Mouse (Mus musculus): ENCODE results near the gene Gipr. TPM values are rescaled to one million over a fixed set of nuclear protein-coding genes. Genes with fewer than 3 reads are reported as not detected.

Gipr gene
- polyA plus RNA-seq, 1 experiment from 2014 or later, result 51.5 TPM

- Histone ChIP-seq H3K27me3 (ENCODE audit: control insufficient read depth, insufficient read depth, low read length) (no peaks in the 10 kb centered on the region), H3K9ac (ENCODE audit: low read length) (no peak overlapping the region), H3K4me1 (ENCODE audit: control insufficient read depth in 2 of 2, insufficient read depth in 2 of 2, low read length in 2 of 2) (no peaks in the 10 kb centered on the region), H3K27ac (replicated peaks in 1 of 2; ENCODE audit: control insufficient read depth in 1 of 2, insufficient read depth in 1 of 2, low read depth in 2 of 2, low read length in 2 of 2) (no peak overlapping the region), H3K9me3 (ENCODE audit: control insufficient read depth, low read length) (peaks cover 4% of the 10 kb centered on the region; the same call in 1 of the 2 replicates), H3K4me3 (ENCODE audit: control insufficient read depth in 1 of 2, insufficient read depth in 1 of 2, low read depth in 1 of 2, low read length in 2 of 2) (no peak overlapping the region), H3K4me2 (ENCODE audit: low read length) (no peak overlapping the region), H3K36me3 (ENCODE audit: control insufficient read depth, insufficient read depth, low read length) (peaks cover 77% of the 10 kb centered on the region)
- over 99% methylated on average over 4 of the region's 4 CpGs for WGBS
- no peak for ATAC-seq (ENCODE audit: insufficient number of reproducible peaks, insufficient read depth, low FRiP score, low read depth)
Measured at GRCm38 (mm10) chr7:19194676-19195075, 28.7 kb upstream of the Gipr start.

GRCm38 (mm10) chr7:19184758-19185157, 18.8 kb upstream of the Gipr start:
- Histone ChIP-seq H3K27me3 (ENCODE audit: control insufficient read depth, insufficient read depth, low read length) (peaks cover 4% of the 10 kb centered on the region), H3K36me3 (ENCODE audit: control insufficient read depth, insufficient read depth, low read length) (peaks cover 36% of the 10 kb centered on the region), H3K9ac (ENCODE audit: low read length) (peak overlapping the region; percentile 39; the same call in 1 of the 2 replicates), H3K27ac (replicated peaks in 1 of 2; ENCODE audit: control insufficient read depth in 1 of 2, insufficient read depth in 1 of 2, low read depth in 2 of 2, low read length in 2 of 2) (peak overlapping the region; percentile 59 to 80), H3K9me3 (ENCODE audit: control insufficient read depth, low read length) (no peaks in the 10 kb centered on the region), H3K4me2 (ENCODE audit: low read length) (peak overlapping the region; percentile 31), H3K4me1 (ENCODE audit: control insufficient read depth in 2 of 2, insufficient read depth in 2 of 2, low read length in 2 of 2) (peaks cover 11 to 23% of the 10 kb centered on the region in 2 experiments), H3K4me3 (ENCODE audit: control insufficient read depth in 1 of 2, insufficient read depth in 1 of 2, low read depth in 1 of 2, low read length in 2 of 2) (no peak overlapping the region)
- ATAC-seq (ENCODE audit: insufficient number of reproducible peaks, insufficient read depth, low FRiP score, low read depth), result no peak
- 40% methylated on average over 6 of the region's 6 CpGs for WGBS

DNA sequence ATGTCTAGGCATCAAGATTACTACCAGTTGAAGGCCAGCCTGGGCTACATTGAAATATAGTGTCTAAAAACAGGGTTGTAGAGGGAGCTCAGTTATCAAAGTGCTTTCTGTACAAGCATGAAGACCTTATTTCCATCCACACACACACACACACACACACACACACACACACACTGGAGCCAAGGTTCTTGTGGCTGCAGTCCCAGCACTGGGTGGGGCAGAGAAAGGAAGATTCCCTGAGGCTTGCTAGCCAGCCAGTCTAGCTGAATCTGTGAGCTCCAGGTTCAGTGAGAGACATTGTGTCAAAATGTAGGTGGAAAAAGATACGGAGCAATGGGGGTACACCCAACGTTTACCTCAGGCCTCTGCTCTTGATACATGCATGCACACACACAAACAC, 18.3 kb upstream of the Gipr start:
- WGBS, result 54% methylated on average over 2 of the region's 2 CpGs
- H3K9ac ChIP-seq (ENCODE audit: low read length), result peak overlapping the region; percentile 39; the same call in 1 of the 2 replicates

GRCm38 (mm10) chr7:19180862-19181429, 15.0 kb upstream of the Gipr start:
- Histone ChIP-seq H3K9me3 (ENCODE audit: control insufficient read depth, low read length) (peaks cover 3% of the 10 kb centered on the region; the same call in 1 of the 2 replicates), H3K9ac (ENCODE audit: low read length) (peak overlapping the region; percentile 80), H3K27me3 (ENCODE audit: control insufficient read depth, insufficient read depth, low read length) (peaks cover 37% of the 10 kb centered on the region), H3K4me3 (ENCODE audit: control insufficient read depth in 1 of 2, insufficient read depth in 1 of 2, low read depth in 1 of 2, low read length in 2 of 2) (peak overlapping the region; percentile 57 to 89), H3K36me3 (ENCODE audit: control insufficient read depth, insufficient read depth, low read length) (peaks cover 7% of the 10 kb centered on the region), H3K27ac (replicated peaks in 1 of 2; ENCODE audit: control insufficient read depth in 1 of 2, insufficient read depth in 1 of 2, low read depth in 2 of 2, low read length in 2 of 2) (peak overlapping the region; percentile 25 to 28; a peak in 1 of 4 replicates), H3K4me1 (ENCODE audit: control insufficient read depth in 2 of 2, insufficient read depth in 2 of 2, low read length in 2 of 2) (peaks cover 14 to 33% of the 10 kb centered on the region in 2 experiments), H3K4me2 (ENCODE audit: low read length) (peak overlapping the region; percentile 80)
- WGBS, result 1% methylated on average over 26 of the region's 27 CpGs
- peak; percentile 57; the same call in 1 of the 2 replicates for ATAC-seq (ENCODE audit: insufficient number of reproducible peaks, insufficient read depth, low FRiP score, low read depth)

More for the DNA sequence above, 18.3 kb upstream of the Gipr start:
- no peaks in the 10 kb centered on the region for H3K9me3 ChIP-seq (ENCODE audit: control insufficient read depth, low read length)
- H3K4me1 ChIP-seq (ENCODE audit: control insufficient read depth in 2 of 2, insufficient read depth in 2 of 2, low read length in 2 of 2), result peaks cover 13 to 26% of the 10 kb centered on the region in 2 experiments
- H3K27ac ChIP-seq (replicated peaks in 1 of 2; ENCODE audit: control insufficient read depth in 1 of 2, insufficient read depth in 1 of 2, low read depth in 2 of 2, low read length in 2 of 2), result peak overlapping the region; percentile 59 to 80
- H3K4me2 ChIP-seq (ENCODE audit: low read length), result peak overlapping the region; percentile 31; the same call in 1 of the 2 replicates
- peaks cover 9% of the 10 kb centered on the region for H3K27me3 ChIP-seq (ENCODE audit: control insufficient read depth, insufficient read depth, low read length)
- H3K4me3 ChIP-seq (ENCODE audit: control insufficient read depth in 1 of 2, insufficient read depth in 1 of 2, low read depth in 1 of 2, low read length in 2 of 2), result no peak overlapping the region
- no peak for ATAC-seq (ENCODE audit: insufficient number of reproducible peaks, insufficient read depth, low FRiP score, low read depth)
- peaks cover 36% of the 10 kb centered on the region for H3K36me3 ChIP-seq (ENCODE audit: control insufficient read depth, insufficient read depth, low read length)

GRCm38 (mm10) chr7:19179936-19180335, 14.0 kb upstream of the Gipr start:
- no peak overlapping the region; the same call in 1 of the 2 replicates for H3K4me2 ChIP-seq (ENCODE audit: low read length)
- 41% methylated on average over 6 of the region's 6 CpGs for whole genome bisulfite sequencing
- no peak overlapping the region for H3K27ac ChIP-seq (replicated peaks in 1 of 2; ENCODE audit: control insufficient read depth in 1 of 2, insufficient read depth in 1 of 2, low read depth in 2 of 2, low read length in 2 of 2)
- H3K4me3 ChIP-seq (ENCODE audit: control insufficient read depth in 1 of 2, insufficient read depth in 1 of 2, low read depth in 1 of 2, low read length in 2 of 2), result no peak overlapping the region
- H3K9ac ChIP-seq (ENCODE audit: low read length), result no peak overlapping the region
- no peaks in the 10 kb centered on the region; the same call in 1 of the 2 replicates for H3K36me3 ChIP-seq (ENCODE audit: control insufficient read depth, insufficient read depth, low read length)
- peaks cover 3% of the 10 kb centered on the region; the same call in 1 of the 2 replicates for H3K9me3 ChIP-seq (ENCODE audit: control insufficient read depth, low read length)
- H3K27me3 ChIP-seq (ENCODE audit: control insufficient read depth, insufficient read depth, low read length), result peaks cover 44% of the 10 kb centered on the region
- peaks cover 11 to 27% of the 10 kb centered on the region in 2 experiments for H3K4me1 ChIP-seq (ENCODE audit: control insufficient read depth in 2 of 2, insufficient read depth in 2 of 2, low read length in 2 of 2)
- ATAC-seq (ENCODE audit: insufficient number of reproducible peaks, insufficient read depth, low FRiP score, low read depth), result no peak

DNA sequence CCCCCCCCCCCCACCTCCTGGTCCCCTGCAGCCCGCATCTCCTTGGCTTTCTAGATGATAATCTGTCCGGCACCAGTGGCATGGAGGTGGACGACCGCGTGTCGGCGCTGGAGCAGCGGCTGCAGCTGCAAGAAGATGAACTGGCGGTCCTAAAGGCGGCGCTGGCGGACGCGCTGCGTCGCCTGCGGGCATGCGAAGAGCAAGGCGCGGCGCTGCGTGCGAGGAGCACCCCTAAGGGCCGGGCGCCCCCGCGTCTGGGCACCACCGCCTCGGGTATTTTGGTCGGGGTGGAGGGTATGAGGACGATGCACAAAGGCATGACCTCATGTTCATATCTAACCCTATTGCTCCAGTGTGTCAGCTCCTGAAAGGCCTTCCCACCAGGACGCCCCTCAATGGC, 13.2 kb upstream of the Gipr start:
- peaks cover 4 to 20% of the 10 kb centered on the region in 2 experiments; a peak in 3 of 4 replicates for H3K4me1 ChIP-seq (ENCODE audit: control insufficient read depth in 2 of 2, insufficient read depth in 2 of 2, low read length in 2 of 2)
- H3K4me2 ChIP-seq (ENCODE audit: low read length), result peak overlapping the region; percentile 53
- no peak for ATAC-seq (ENCODE audit: insufficient number of reproducible peaks, insufficient read depth, low FRiP score, low read depth)
- peak overlapping the region in 1 of 2 experiments; percentile 5; a peak in 1 of 4 replicates for H3K4me3 ChIP-seq (ENCODE audit: control insufficient read depth in 1 of 2, insufficient read depth in 1 of 2, low read depth in 1 of 2, low read length in 2 of 2)
- H3K27ac ChIP-seq (replicated peaks in 1 of 2; ENCODE audit: control insufficient read depth in 1 of 2, insufficient read depth in 1 of 2, low read depth in 2 of 2, low read length in 2 of 2), result no peak overlapping the region
- peaks cover 3% of the 10 kb centered on the region; the same call in 1 of the 2 replicates for H3K9me3 ChIP-seq (ENCODE audit: control insufficient read depth, low read length)
- no peaks in the 10 kb centered on the region; the same call in 1 of the 2 replicates for H3K36me3 ChIP-seq (ENCODE audit: control insufficient read depth, insufficient read depth, low read length)
- H3K9ac ChIP-seq (ENCODE audit: low read length), result peak overlapping the region; percentile 4; the same call in 1 of the 2 replicates
- peaks cover 44% of the 10 kb centered on the region for H3K27me3 ChIP-seq (ENCODE audit: control insufficient read depth, insufficient read depth, low read length)
- 0% methylated on average over 32 of the region's 32 CpGs for WGBS

- Histone ChIP-seq H3K4me1 (ENCODE audit: control insufficient read depth in 2 of 2, insufficient read depth in 2 of 2, low read length in 2 of 2) (peaks cover 4 to 17% of the 10 kb centered on the region in 2 experiments; a peak in 2 of 4 replicates), H3K4me3 (ENCODE audit: control insufficient read depth in 1 of 2, insufficient read depth in 1 of 2, low read depth in 1 of 2, low read length in 2 of 2) (peak overlapping the region in 1 of 2 experiments; percentile 5; a peak in 1 of 4 replicates), H3K36me3 (ENCODE audit: control insufficient read depth, insufficient read depth, low read length) (no peaks in the 10 kb centered on the region; the same call in 1 of the 2 replicates), H3K27me3 (ENCODE audit: control insufficient read depth, insufficient read depth, low read length) (peaks cover 44% of the 10 kb centered on the region), H3K27ac (replicated peaks in 1 of 2; ENCODE audit: control insufficient read depth in 1 of 2, insufficient read depth in 1 of 2, low read depth in 2 of 2, low read length in 2 of 2) (no peak overlapping the region), H3K9ac (ENCODE audit: low read length) (no peak overlapping the region), H3K9me3 (ENCODE audit: control insufficient read depth, low read length) (peaks cover 3% of the 10 kb centered on the region; the same call in 1 of the 2 replicates), H3K4me2 (ENCODE audit: low read length) (peak overlapping the region; percentile 53)
- WGBS, result 6% methylated on average over 27 of the region's 27 CpGs
- no peak for ATAC-seq (ENCODE audit: insufficient number of reproducible peaks, insufficient read depth, low FRiP score, low read depth)
Measured at GRCm38 (mm10) chr7:19178443-19179092, 12.6 kb upstream of the Gipr start.
